Mouse (Mus musculus) spleen, postnatal 0 days (tissue): ENCODE results near the gene Baiap2l2. TPM values are rescaled to one million over a fixed set of nuclear protein-coding genes. Genes with fewer than 3 reads are reported as not detected.

Source experiments
- polyA plus RNA-seq: library from polyadenylated mRNA; unstranded; fragments of >200 nt; fragmentation: Nextera tagmentation; extraction: Ambion mirVana; gene quantifications from 2 replicates; pipeline ENCODE4 v1.2.1, GENCODE M21; 2015

The Baiap2l2 gene
- 0.43 and 1.6 TPM in 2 replicates for polyA plus RNA-seq

DNA sequence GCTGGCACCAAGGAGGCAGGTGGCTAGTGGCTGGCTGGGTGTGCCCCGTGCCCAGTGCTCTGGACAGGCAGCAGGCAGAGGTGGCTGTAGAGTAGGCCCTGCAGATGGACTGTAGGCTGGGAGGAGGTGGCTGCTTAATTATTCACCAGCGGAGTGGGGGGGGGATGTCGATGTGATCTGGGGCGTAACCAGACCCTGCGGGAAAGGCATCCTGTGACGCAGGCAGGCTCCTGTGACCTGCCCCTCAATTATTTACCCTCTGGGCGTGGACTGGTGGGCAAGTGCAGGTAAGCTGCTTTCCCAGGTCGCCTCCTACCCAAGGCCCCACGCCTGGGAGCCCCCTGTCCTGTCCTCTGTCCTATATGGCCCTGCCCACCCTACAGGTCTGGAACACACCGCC lies at the start of gene Baiap2l2:
Gene Baiap2l2, minus strand, starts transcription at position 139 of the 400 bp plus-strand sequence.

DNA sequence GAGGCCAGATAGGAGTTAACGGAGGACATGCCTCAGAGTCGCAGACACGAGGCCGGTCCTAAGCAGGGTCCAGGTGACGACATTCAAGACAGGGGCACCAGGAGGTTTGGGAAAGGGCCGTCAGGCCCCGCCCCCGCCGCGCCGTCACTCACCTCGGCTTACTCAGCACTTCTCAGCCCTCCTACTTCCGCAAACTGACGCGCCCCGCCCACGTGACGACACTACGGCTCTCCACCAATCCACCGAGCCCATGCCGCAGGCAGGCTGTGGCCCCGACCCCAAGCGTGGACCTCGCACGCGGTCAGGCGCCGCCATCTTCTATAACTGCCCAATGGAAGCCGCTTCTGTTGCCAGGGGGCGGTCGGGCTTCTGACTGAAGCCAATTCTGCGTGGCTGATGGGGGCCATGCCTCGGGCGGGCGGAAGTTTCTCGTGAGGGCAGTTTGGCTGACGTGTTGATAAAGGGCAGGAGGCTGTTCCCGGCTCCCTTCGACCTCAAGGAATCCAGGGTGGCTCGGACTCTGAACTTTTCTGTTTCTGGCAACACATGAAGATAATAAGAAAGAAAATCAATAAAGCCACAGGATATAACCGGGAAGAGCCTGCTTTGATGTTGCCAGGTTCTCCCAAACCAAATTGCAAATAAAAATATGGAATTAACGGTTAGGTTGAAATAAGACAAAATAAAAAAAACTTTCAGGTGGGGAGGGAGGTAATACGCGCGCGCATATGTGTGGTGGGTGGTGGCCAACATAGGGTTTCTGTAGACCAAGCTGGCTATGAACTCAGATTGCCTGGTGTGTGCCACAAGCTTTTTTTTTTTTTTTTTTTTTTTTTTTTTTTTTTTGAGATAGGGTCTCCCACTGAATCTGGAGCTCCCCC lies 43.0 kb upstream of the Baiap2l2 start, which contains the start of gene Pla2g6:
Gene Pla2g6, minus strand, starts transcription at position 333 of the 881 bp plus-strand sequence.

GRCm38 (mm10) chr15:79254661-79255060 lies 30.7 kb downstream of the Baiap2l2 start, which contains the start of gene Slc16a8:
Gene Slc16a8, minus strand, starts transcription at chr15:79254761.

DNA sequence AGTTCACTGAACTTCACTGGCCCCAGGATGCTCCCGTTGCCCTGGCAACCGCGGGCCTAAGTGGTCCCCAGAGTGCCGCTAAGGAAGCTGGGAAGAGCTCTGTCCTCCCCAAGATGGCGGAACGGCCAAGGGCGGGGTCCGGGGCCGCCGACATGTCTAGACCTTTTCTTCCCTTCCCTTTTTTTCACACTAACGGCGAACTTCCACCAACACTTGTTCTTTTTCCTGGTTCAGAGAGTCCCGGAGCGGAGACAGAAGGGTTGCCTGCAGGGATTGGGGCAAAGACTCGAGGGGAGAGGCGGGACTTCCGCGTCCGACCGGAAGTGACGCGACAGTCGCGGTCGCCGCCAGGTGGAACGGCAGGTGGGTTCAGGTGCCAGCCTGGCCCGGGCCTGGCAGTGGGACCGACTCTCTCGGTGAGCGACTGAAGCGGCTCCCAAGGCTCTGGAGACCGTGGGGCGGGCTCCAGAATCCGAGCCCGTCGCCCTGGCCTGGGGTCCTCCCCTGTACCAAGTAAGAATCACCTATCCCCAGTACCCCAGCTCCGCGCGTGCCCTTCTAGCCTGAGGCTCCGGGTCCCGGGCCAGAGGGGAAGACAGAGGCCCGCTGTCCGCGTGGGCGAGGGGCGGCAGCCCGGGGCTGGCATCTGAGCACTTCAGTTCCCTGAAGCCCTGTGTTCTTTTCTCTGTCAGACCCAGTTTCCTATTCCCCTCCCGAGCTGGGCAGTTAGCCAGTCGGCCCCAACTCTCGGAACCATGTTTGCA lies 56.1 kb downstream of the Baiap2l2 start, which contains the start of the genes Pick1 and Gm49486:
Gene Pick1, plus strand, starts transcription at position 116 of the 764 bp plus-strand sequence.
Gene Gm49486, plus strand, starts transcription at position 334 of the 764 bp plus-strand sequence.

Other genes starting within 250 kb of the Baiap2l2 start
- 0.18 TPM in 1 of 2 replicates, not detected in the other for gene Galr3, start 243.7 kb downstream of the Baiap2l2 start, polyA plus RNA-seq
- gene Ankrd54, start 222.6 kb downstream of the Baiap2l2 start, polyA plus RNA-seq, result 57.8 and 63.1 TPM in 2 replicates
- gene Eif3l, start 210.4 kb downstream of the Baiap2l2 start, polyA plus RNA-seq, result 108 and 112 TPM in 2 replicates
- gene Micall1, start 176.6 kb downstream of the Baiap2l2 start, polyA plus RNA-seq, result 2.6 and 2.8 TPM in 2 replicates
- 225 and 245 TPM in 2 replicates for gene Polr2f, start 144.5 kb downstream of the Baiap2l2 start, polyA plus RNA-seq
- 0.76 and 3.3 TPM in 2 replicates for gene 1700088E04Rik, start 144.3 kb downstream of the Baiap2l2 start, polyA plus RNA-seq
- not detected in 2 replicates for gene Sox10, start 120.3 kb downstream of the Baiap2l2 start, polyA plus RNA-seq
- gene Pick1, start 56.4 kb downstream of the Baiap2l2 start, polyA plus RNA-seq, result 9.3 and 9.6 TPM in 2 replicates
- 0.10 TPM in 1 of 2 replicates, not detected in the other for gene Gm49486, start 56.1 kb downstream of the Baiap2l2 start, polyA plus RNA-seq
- gene Slc16a8, start 30.8 kb downstream of the Baiap2l2 start, polyA plus RNA-seq, result 0.11 TPM in 1 of 2 replicates, not detected in the other
- 4.8 and 6.4 TPM in 2 replicates for gene Pla2g6, start 42.9 kb upstream of the Baiap2l2 start, polyA plus RNA-seq
- 2.9 and 3.0 TPM in 2 replicates for gene Maff, start 61.1 kb upstream of the Baiap2l2 start, polyA plus RNA-seq
- 12.0 and 16.0 TPM in 2 replicates for gene Tmem184b, start 118.0 kb upstream of the Baiap2l2 start, polyA plus RNA-seq
- 19.9 and 25.4 TPM in 2 replicates for gene Csnk1e, start 170.0 kb upstream of the Baiap2l2 start, polyA plus RNA-seq
- not detected in 2 replicates for gene Kcnj4, start 219.7 kb upstream of the Baiap2l2 start, polyA plus RNA-seq
- 18.3 and 22.0 TPM in 2 replicates for gene Kdelr3, start 230.9 kb upstream of the Baiap2l2 start, polyA plus RNA-seq